Mouse (Mus musculus): ENCODE results near the gene Kin. TPM values are rescaled to one million over a fixed set of nuclear protein-coding genes. Genes with fewer than 3 reads are reported as not detected.

Gene Kin
- polyA plus RNA-seq, 1 experiment from 2014 or later: 39.9 TPM

Other genes with a start within 250 kb of the Kin start
- gene 4930412O13Rik, start 199.3 kb upstream of the Kin start, polyA plus RNA-seq (2014; fragmentation: Nextera tagmentation; extraction: Ambion mirVana): 0.15 TPM in 1 of 2 replicates, not detected in the other
- gene 9230102O04Rik, start 191.1 kb upstream of the Kin start, polyA plus RNA-seq (2014; fragmentation: Nextera tagmentation; extraction: Ambion mirVana): 0.61 TPM in 1 of 2 replicates, not detected in the other
- 3.9 and 4.4 TPM in 2 replicates for gene Gata3, start 190.6 kb upstream of the Kin start, polyA plus RNA-seq (2014; fragmentation: Nextera tagmentation; extraction: Ambion mirVana)
- 17.3 and 19.0 TPM in 2 replicates for gene Taf3, start 32.0 kb upstream of the Kin start, polyA plus RNA-seq (2014; fragmentation: Nextera tagmentation; extraction: Ambion mirVana)
- gene Atp5c1, start 83 bp upstream of the Kin start, polyA plus RNA-seq (2014; fragmentation: Nextera tagmentation; extraction: Ambion mirVana): 562 and 607 TPM in 2 replicates
- gene Itih2, start 50.8 kb downstream of the Kin start, polyA plus RNA-seq (2014; fragmentation: Nextera tagmentation; extraction: Ambion mirVana): 0.36 TPM in 1 of 2 replicates, not detected in the other
- gene Itih5, start 73.0 kb downstream of the Kin start, polyA plus RNA-seq (2014; fragmentation: Nextera tagmentation; extraction: Ambion mirVana): 1.9 and 2.0 TPM in 2 replicates